Mouse (Mus musculus) ZHBTc4 (cell line): ENCODE results near the gene B3gnt9.

ENCODE experiments used
- DNase-seq: peaks from one replicate; pipeline ENCODE4 v3.0.0-alpha.2; 2011; ENCODE audit warnings: low read depth, low spot score

The B3gnt9 gene

DNA sequence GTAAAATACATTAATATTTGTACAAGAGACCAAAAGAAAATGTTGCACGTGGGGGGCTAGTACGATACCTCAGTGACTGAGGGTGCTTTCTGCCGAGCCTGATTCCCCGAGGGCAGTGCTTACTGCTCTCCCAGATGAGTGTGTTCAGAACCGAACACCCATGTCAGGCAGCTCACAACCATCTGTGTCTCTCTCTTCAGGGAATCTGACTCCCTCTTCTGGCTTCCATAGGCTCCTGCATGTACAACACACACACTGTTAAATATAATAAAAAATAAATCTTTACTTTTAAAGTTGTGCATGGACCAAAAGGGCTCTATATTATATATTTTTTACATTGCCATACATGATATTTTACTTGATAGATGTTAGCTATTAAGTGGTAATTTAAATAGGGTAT is 40.8 kb downstream of the B3gnt9 start:
- peak; percentile 32 for DNase-seq

DNA sequence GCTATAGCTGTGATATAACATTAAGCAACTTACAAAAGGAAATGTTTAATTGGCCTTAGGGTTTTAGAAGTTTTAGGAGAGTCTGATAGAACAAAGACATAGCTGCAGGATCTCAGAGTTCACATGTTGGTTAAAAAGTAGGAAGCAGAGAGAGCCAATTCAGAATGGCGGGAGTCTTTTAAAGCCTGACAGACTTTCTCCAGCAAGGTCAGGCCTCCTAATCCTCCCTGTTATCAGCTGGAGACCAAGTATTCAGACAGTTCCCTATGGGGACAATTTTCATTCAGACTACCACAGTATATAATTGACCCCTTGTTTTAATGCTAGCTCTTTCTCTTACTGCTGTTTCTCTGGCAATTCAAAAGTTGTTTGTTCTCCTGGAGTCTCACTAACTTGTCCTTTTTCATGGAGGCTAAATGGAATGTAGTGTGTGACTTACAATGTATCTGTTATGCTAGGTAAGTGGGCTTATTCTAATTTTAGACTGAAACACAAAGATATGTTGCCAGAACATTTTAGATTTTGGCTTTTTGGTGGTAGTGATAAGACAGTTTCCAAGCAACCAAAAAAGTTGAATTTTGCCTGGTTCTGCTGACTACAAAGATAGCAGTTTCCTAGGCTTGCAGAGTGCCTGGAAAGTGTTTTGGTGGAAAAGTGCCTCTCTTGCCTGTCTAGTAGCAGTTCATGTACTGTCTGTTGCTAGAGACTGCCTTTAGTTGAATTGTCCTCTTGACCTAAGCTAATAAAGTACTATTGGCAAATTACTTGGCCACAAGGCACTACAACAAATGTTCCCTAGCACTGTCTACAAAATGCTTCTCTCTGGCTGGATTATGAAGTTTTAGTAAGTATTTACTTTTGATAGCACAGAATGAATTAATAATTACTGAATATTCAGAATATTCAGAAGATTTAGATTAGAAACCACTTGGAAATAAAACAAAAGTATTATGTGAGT is 45.5 kb downstream of the B3gnt9 start:
- DNase-seq: no peak

DNA sequence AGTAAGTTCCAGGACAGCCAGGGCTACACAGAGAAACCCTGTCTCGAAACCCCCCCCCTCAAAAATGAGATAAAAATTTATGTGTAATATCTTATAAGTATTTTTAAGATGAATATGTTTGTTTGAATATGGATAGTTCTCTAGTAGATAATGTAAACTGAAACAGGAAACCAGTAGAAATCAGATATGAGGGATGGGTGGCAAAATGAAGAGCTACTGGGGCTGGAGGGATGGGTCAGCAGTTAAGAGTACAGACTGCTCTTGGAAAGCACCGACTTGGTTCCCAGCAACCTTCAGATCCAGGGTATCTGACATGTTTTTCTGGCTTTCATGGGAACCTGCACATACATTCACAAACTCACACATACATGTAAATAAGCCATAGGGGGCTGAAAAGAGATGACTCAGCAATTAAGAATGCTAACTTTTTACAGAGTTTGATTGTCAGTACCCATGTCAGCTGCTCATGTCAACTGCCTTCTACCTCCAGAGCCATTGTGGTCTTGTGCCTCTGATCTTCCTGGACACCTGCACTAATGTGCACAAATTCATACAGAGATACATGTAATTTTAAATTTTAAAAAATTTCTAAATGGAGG is 47.2 kb downstream of the B3gnt9 start:
- no peak for DNase-seq

DNA sequence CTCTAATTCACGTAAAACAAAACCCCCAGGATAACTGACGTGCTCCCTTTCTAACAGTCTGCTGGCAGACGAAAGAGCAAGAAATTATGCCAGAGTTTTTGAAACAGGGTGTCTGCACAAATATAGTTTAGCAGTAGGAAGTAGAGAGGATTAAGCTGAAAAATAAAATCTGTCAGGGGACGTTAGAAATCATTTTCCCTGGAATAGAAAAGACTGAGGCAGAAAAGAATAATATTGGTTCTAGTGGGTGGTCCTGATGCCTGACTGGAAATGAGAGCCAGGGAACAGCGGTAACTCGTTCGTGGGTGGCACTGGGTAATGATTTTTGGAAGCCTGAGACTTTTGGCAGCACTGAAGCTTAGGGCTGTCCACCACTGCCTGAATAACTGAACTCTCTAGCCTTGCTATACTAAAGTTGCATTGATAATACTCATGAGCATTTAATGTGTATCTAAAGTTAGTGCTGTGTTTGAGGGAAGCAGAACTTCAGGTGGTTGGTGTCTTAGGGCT is 48.1 kb downstream of the B3gnt9 start:
- DNase-seq: no peak

DNA sequence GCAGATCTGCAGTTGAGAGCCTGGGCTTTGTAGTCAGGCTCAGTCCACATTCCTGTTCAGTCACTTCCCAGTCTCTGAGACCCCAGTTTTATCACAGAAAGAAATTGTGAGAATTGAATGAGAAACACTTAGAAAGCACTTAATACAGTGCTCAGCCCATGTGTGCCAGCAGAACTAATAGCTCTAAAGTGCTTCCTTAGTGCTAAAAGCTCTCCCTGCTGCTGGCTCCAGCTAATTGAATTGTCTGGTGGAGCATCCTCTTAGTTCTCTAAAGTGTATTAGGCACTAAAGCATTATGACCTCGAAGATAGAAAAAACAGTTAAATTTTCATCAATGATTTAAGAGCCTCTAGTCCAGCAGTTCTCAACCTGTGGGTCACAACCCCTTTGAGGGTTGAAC is 49.2 kb downstream of the B3gnt9 start:
- DNase-seq: no peak
